Mouse (Mus musculus) forebrain, postnatal 0 days (tissue): Measurements from ENCODE around the gene Zfp691. TPM values are rescaled to one million over a fixed set of nuclear protein-coding genes. Genes with fewer than 3 reads are reported as not detected.

Experiments used
- ATAC-seq: fragments of 200-750 bp; cut with Nextera tagmentation; 2 replicates; pipeline ENCODE4 v1.8.0; 2017; ENCODE audit warnings: mild to moderate bottlenecking, moderate library complexity
- DNase-seq: peaks from one replicate; pipeline ENCODE4 v3.0.0-alpha.2; 2015
- H3K27ac ChIP-seq: fragments of 300-500 bp; sonication (generic); 2 replicates; pipeline ENCODE4 v1.5.1; 2014; ENCODE audit warnings: low read depth, mild to moderate bottlenecking, antibody characterized with exemption, low read length, moderate library complexity, mixed read lengths
- H3K27me3 ChIP-seq: fragments of 300-500 bp; sonication (generic); 2 replicates; pipeline ENCODE4 v1.6.1; 2014; ENCODE audit warnings: mild to moderate bottlenecking, low read length, mixed read lengths; ENCODE audit not compliant: insufficient read depth
- H3K36me3 ChIP-seq: fragments of 300-500 bp; sonication (generic); 2 replicates; pipeline ENCODE4 v1.6.1; 2014; ENCODE audit warnings: mild to moderate bottlenecking, moderate library complexity; ENCODE audit not compliant: insufficient read depth
- H3K4me1 ChIP-seq: fragments of 300-500 bp; sonication (generic); 2 replicates; pipeline ENCODE4 v1.6.1; 2014; ENCODE audit warnings: antibody characterized with exemption; ENCODE audit not compliant: insufficient read depth
- H3K4me2 ChIP-seq: fragments of 300-500 bp; sonication (generic); 2 replicates; pipeline ENCODE4 v1.6.1; 2014; ENCODE audit warnings: low read depth, mild to moderate bottlenecking, moderate library complexity
- H3K4me3 ChIP-seq: fragments of 300-500 bp; sonication (generic); 2 replicates; pipeline ENCODE4 v1.5.1; 2014; ENCODE audit warnings: low read depth, low read length, mixed read lengths
- H3K9ac ChIP-seq: fragments of 300-500 bp; sonication (generic); 2 replicates; pipeline ENCODE4 v1.6.1; 2014; ENCODE audit warnings: mild to moderate bottlenecking
- H3K9me3 ChIP-seq: fragments of 300-500 bp; sonication (generic); 2 replicates; pipeline ENCODE4 v1.6.1; 2016; ENCODE audit warnings: low read length
- CTCF ChIP-seq: sonication (generic); IDR thresholded peaks from 2 replicates; pipeline ENCODE4 v1.5.1; 2016; ENCODE audit warnings: antibody characterized with exemption, control low read depth, low read depth
- WGBS: fragments of 180-500 bp; shearing (Covaris S2); extraction: QIAGEN DNeasy Blood & Tissue Kit; methylation state at CpG from one replicate; pipeline ENCODE4 v1.1.7; 2014; 5-methylcytosine and 5-hydroxymethylcytosine counted together
- polyA plus RNA-seq: library from polyadenylated mRNA; unstranded; fragments of >200 nt; fragmentation: Nextera tagmentation; extraction: Ambion mirVana; gene quantifications from 2 replicates; pipeline ENCODE4 v1.2.1, GENCODE M21; 2015
- total RNA-seq: library from RNA; depleted of rRNA; stranded (reverse); fragments of >200 nt; gene quantifications from 2 replicates; pipeline ENCODE4 v1.2.3, GENCODE M21; 2014

Gene Zfp691
- total and polyA plus RNA-seq, 2 experiments from 2014 or later: 2.2 to 6.5 TPM

DNA sequence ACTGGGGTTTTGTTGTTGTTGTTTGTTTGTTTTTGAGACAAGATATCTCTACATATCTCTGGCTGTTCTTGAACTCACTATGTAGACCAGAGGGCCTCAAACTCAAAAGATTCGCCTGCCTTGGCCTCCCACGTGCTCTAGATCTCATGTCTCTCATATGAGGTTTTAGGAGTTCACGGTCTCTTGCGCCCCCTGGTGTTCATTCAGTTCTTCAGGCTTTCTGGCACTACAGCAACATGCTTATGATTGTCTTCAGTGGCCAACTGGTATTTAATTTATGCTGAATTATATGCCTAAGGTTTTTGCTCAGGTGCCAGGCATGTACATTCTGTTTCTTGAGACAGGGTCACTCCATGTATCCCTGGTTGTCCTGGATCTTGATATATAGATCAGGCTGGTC, 6.3 kb downstream of the Zfp691 start:
- WGBS: 2% methylated on average over 4 of the region's 4 CpGs
- Histone ChIP-seq H3K4me2 (no peak overlapping the region), H3K4me3 (no peak overlapping the region), H3K27ac (no peak overlapping the region), H3K36me3 (peaks cover 9% of the 10 kb centered on the region), H3K27me3 (no peaks in the 10 kb centered on the region), H3K4me1 (no peaks in the 10 kb centered on the region), H3K9me3 (no peaks in the 10 kb centered on the region), H3K9ac (no peak overlapping the region)
- TF ChIP-seq CTCF: peak; percentile 89
- DNase-seq (peak; percentile 90), ATAC-seq (peak; percentile 53)

DNA sequence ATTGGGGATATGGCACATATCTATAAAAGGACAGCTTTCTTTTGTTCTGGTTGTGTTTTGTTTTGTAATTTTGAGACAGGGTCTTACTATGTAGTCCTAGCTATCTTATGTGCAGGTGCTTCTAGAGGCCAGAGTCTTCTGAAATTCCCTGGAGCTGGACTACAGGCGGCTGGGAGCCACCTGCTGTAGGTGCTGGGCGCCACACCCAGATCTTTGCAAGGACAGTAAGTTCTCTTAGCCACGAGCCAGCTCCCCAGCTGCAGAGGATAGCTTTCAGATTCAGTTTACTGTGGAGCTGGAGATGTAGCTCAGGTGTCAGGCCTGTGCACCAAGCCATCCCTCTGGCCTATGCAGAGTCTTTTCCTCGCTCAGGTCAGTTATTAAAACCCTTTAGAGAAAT, 6.9 kb downstream of the Zfp691 start:
- DNase-seq: no peak
- no peak overlapping the region for H3K4me3 ChIP-seq
- no peak overlapping the region for H3K9ac ChIP-seq
- no peaks in the 10 kb centered on the region for H3K27me3 ChIP-seq
- H3K36me3 ChIP-seq: peaks cover 9% of the 10 kb centered on the region
- no peaks in the 10 kb centered on the region for H3K4me1 ChIP-seq
- no peak overlapping the region for H3K4me2 ChIP-seq
- no peak for ATAC-seq
- no peak overlapping the region for H3K27ac ChIP-seq
- H3K9me3 ChIP-seq: no peaks in the 10 kb centered on the region
- TF ChIP-seq CTCF: no peak
- WGBS: 86% methylated on average over 4 of the region's 4 CpGs

DNA sequence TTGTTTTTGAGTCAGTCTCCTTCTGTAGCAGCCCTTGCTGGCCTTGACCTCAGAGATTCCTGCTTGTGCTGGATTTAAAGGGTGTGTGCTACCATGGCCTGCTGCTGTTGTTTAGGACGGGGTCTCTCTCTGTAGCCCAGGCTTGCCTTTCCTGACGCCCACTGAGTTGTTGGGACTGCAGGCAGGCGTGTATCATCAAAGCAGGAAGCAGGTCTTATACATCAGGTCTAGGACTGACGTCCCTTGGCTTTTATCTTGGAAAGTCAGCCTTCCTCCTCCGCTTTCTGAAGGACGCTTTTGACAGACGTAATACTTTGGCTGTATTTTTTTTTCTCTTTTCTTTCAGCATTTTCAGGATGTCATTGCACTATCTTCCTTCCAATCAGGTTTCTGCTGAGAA, 8.1 kb downstream of the Zfp691 start:
- H3K4me2 ChIP-seq: no peak overlapping the region
- no peaks in the 10 kb centered on the region for H3K4me1 ChIP-seq
- DNase-seq: no peak
- WGBS: 78% methylated on average over 7 of the region's 7 CpGs
- no peaks in the 10 kb centered on the region for H3K9me3 ChIP-seq
- H3K27me3 ChIP-seq: no peaks in the 10 kb centered on the region
- no peak overlapping the region for H3K27ac ChIP-seq
- no peak overlapping the region for H3K4me3 ChIP-seq
- TF ChIP-seq CTCF: no peak
- H3K9ac ChIP-seq: no peak overlapping the region
- ATAC-seq: no peak
- peaks cover 9% of the 10 kb centered on the region for H3K36me3 ChIP-seq

DNA sequence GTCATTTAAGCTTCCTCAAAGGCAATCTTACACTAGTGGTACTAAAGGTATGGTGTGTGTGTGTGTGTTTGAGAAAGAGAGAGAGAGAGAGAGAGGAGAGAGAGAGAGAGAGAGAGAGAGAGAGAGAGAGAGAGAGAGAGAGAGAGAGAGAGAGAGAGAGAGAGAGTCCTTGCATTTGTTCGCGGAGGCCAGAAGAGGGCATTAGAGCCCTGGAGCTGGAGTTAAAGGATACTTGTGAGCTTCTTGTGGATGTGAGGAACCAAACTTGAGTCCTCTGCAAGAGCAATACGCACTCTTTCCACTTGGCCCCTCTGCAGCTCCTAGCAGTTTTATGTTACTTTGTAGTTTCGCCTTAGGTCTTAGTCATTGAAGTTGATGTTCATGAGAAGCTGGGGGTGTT, 11.0 kb downstream of the Zfp691 start:
- whole genome bisulfite sequencing: 90% methylated on average over 4 of the region's 4 CpGs
- H3K9ac ChIP-seq: no peak overlapping the region

GRCm38 (mm10) chr4:119161358-119161757, 12.6 kb downstream of the Zfp691 start:
- TF ChIP-seq CTCF: no peak
- no peaks in the 10 kb centered on the region for H3K27me3 ChIP-seq
- no peak overlapping the region for H3K4me2 ChIP-seq
- H3K9ac ChIP-seq: no peak overlapping the region
- no peaks in the 10 kb centered on the region for H3K9me3 ChIP-seq
- WGBS: 77% methylated on average over 3 of the region's 3 CpGs
- no peak overlapping the region for H3K4me3 ChIP-seq
- H3K36me3 ChIP-seq: no peaks in the 10 kb centered on the region
- H3K27ac ChIP-seq: no peak overlapping the region
- ATAC-seq: no peak
- DNase-seq: no peak
- H3K4me1 ChIP-seq: no peaks in the 10 kb centered on the region

More for the DNA sequence above, 11.0 kb downstream of the Zfp691 start:
- Histone ChIP-seq H3K9me3 (no peaks in the 10 kb centered on the region), H3K27ac (no peak overlapping the region), H3K36me3 (no peaks in the 10 kb centered on the region), H3K4me3 (no peak overlapping the region), H3K4me2 (no peak overlapping the region), H3K27me3 (no peaks in the 10 kb centered on the region), H3K4me1 (no peaks in the 10 kb centered on the region)
- TF ChIP-seq CTCF: no peak
- no peak for ATAC-seq
- DNase-seq: no peak

- Histone ChIP-seq H3K9me3 (no peaks in the 10 kb centered on the region), H3K4me3 (no peak overlapping the region), H3K9ac (no peak overlapping the region), H3K27ac (no peak overlapping the region), H3K4me2 (no peak overlapping the region), H3K27me3 (no peaks in the 10 kb centered on the region), H3K4me1 (no peaks in the 10 kb centered on the region), H3K36me3 (no peaks in the 10 kb centered on the region)
- no peak for TF ChIP-seq CTCF
- DNase-seq (no peak), ATAC-seq (no peak)
- whole genome bisulfite sequencing: 83% methylated on average over 5 of the region's 5 CpGs
Measured at GRCm38 (mm10) chr4:119157891-119158290, 16.1 kb downstream of the Zfp691 start.

- Histone ChIP-seq H3K4me2 (no peak overlapping the region), H3K4me1 (no peaks in the 10 kb centered on the region), H3K9ac (no peak overlapping the region), H3K27ac (no peak overlapping the region), H3K4me3 (no peak overlapping the region), H3K27me3 (no peaks in the 10 kb centered on the region), H3K9me3 (no peaks in the 10 kb centered on the region), H3K36me3 (no peaks in the 10 kb centered on the region)
- ATAC-seq: no peak
- peak; percentile 52 for TF ChIP-seq CTCF
- WGBS: 34% methylated on average over 2 of the region's 2 CpGs
- DNase-seq: peak; percentile 40
Measured at GRCm38 (mm10) chr4:119157186-119157585, 16.8 kb downstream of the Zfp691 start.

DNA sequence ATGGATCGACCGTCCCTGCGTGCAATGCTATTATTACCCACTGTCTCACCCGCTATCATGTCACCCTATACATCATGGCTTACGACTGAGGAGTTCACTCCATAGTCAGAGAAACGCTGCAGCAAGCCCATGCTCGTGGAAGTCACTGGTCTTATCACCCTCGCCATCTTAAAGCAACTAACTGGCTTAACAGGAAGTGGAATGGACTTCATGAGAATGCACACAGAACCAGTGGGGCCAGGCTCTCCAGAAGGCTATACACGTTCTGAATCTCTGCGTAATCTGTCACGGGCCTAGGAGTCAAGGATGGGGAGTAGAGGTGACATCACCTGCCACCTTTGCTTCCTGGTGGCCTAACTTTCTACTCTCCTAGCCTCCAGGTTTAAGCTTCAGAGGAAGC, 25.3 kb downstream of the Zfp691 start:
- Histone ChIP-seq H3K36me3 (no peaks in the 10 kb centered on the region), H3K27me3 (no peaks in the 10 kb centered on the region), H3K9ac (no peak overlapping the region), H3K9me3 (no peaks in the 10 kb centered on the region), H3K27ac (no peak overlapping the region), H3K4me1 (no peaks in the 10 kb centered on the region), H3K4me3 (no peak overlapping the region), H3K4me2 (no peak overlapping the region)
- no peak for DNase-seq
- no peak for TF ChIP-seq CTCF
- no peak for ATAC-seq
- 95% methylated on average over 11 of the region's 11 CpGs for WGBS
